Mouse (Mus musculus): ENCODE results near the gene Ung. TPM values are rescaled to one million over a fixed set of nuclear protein-coding genes. Genes with fewer than 3 reads are reported as not detected.

The Ung gene
- total RNA-seq, 2 experiments from 2014 or later: 2.0 to 3.6 TPM

DNA sequence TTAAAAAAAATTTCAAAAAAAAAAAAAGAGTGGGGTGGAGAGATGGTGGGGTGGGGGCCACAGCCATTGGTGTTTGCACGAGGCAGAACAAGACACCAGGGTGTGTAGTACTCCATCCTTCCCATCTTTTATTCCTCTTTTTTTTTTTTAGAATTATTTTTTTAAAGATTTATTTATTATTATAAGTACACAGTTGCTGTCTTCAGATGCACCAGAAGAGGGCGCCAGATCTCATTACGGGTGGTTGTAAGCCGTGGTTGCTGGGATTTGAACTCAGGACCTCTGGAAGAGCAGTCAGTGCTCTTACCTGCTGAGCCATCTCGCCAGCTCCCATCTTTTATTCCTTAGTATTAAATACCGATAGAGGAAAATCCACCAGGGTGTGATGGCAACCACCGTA is 43.3 kb downstream of the Ung start:
- no peak for DNase-seq

DNA sequence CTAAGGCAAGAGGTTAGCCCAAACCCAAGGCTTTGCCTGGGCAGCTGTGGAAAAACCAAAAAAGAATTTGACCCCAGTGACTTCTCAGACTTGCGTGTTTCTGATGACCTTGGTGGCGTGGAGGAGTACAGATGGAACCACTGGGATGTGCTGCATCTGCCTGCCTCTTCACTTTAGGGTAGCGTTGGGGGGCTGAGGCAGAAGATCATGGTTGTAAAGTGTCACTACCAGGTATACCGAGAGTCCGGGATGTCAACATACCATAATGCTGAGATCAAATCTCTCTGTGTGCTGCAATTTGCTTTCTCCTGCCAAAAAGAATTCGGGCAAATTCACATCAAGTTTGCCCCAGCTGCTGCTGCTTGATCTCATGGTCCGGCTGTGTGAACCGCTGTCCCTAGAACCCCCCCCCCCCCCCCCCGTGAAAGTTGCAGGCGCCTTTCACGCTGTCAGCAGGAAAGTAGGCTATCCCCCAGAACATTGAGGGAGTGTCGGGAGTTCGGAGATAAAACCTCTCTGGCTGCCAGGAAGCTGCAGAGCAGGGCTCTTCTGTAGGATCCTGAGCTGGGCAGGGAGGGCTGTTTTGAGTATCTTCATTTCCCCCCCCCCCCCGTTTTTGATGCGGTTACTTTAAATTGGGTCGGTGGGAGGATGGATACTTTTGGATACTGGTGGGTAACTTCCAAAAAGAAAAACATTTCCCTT is 43.8 kb downstream of the Ung start:
- no peak for DNase-seq

DNA sequence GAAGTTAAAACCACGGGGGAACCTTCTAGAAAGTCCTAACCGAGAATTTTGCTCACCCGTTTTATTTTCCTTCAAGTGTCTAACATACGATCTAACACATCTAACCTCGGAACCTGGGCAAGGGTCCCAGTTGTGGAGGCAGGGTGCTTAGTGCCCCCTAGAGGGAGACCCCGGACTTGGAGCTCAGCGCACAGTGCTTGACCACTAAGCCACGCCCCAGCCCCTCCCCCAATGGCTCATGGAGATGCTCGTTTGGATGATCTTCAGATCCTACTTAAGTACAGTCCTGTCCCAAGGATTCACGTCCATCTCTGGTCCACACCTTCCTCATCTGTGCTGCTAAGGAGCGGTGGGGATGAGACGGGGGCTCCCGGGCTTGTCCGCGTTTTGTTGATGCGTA is 44.5 kb downstream of the Ung start:
- no peak for DNase-seq

DNA sequence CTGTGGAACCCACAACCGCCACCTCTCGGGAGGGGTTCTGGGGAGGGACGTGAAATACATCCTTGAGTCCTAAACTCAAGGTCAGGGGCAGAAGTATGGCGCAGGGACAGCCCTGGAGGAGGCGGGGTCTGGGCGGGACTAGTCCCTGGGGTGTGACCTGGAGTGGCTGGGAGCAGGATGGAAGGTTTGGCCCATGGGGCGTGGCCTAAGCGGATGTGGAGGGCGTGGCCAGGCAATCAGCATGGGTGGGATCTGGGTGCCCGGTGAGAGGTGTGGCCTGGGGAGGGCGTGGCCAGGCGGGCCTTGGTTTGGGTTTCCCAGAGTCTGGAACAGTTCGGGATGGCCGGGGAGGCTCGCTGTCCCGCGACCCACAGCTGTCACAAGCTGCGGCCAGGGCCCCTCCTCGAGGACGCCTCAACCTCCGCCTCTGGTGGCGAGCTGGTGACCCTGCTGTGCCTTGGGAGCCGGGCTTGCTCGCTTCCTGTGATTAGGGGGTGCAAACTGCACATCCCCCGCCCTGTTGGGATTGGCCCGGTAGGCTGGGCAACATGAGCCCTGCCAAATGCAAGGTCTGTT is 45.5 kb downstream of the Ung start:
- peak; percentile 62 to 75 for DNase-seq

DNA sequence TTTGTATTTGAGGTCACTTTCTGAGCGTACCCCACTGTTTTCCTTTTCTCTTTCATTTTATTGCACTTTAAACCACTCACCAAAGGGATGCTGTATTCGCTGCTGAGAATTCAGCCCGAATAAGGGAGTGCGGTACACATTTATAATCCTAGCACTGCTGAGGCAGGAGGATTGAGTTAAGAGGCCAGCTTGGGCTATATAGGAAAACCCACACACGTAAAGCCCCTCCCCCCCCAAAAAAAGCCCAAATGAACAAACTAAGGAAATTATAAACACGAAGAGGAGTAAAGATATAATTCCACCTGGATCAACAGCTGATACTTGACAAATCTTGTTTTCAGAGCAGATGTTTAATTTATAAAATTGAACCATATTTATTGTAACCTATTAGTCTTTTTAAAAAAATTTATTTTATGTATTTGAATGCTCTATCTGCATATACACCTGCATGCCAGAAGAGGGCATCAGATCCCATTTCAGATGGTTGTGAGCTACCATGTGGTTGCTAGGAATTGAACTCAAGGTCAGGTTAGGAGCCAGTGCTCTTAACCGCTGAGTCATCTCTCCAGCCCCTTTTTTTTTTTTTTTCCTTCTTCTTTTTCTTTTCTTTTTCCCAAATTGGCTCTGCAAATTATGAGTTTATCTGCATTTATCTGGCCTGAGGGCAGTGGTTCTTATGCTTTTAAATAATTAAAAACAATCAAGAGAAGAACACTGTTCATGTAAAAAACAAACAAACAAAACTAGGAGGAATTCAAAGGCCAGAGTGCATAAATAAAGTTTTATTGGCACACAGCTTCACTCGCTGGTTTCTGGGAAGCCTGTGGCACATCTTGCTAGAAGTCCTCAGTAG is 46.6 kb downstream of the Ung start:
- no peak for DNase-seq

DNA sequence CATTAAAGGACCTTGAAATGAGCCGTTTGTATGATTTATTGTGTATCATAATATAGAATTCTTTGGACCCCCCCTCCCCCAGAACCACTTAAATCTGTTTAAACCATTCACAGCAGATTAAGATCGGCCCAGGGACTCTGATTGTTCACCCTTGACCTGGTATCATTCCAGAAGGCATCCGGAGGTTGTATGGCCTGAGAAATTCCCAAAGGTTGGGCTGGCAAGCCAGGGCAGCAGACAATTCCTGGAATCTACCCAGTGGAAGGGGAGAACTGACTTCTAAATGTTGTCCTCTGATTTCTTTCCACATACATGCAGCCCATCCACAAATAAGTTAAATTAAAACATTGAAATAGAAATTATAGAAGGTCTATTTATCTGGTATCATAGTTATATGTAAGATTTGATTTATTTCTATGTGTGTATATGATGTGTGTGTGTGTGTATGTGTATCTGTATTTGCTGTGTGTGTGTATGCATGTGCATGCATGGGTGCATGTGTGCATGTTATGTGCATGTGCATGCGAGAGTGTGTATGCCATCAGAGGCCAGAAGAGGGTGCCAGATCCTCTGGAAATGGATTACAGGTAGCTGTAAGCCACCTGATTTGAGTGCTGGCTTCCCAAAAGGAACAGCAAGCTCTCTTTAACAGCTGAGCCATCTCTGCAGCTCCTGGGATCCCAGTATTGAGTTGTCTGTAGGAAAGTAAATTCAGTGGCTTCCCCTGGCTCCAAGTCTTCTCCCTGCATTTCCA is 48.0 kb downstream of the Ung start:
- no peak for DNase-seq

DNA sequence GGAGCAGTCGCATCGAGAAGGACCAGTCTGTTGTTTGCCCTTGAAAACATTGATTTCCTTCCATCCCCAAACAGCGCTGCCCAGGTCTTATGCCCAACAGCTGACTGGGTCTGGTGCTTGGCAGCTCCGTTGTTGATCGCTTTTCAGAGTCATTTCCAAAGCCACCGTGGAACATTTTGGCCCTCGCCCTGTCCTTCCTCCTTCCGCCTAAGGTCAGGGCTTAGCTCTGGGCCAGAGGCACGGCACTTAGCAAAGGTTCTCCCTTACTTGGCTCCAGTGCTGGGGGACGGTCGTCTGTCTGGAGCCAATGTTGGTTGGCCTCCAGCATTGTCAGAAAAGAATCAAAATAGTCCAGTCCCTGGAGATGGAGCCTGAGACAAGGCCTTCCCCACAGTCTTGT is 49.4 kb downstream of the Ung start:
- no peak for DNase-seq

DNA sequence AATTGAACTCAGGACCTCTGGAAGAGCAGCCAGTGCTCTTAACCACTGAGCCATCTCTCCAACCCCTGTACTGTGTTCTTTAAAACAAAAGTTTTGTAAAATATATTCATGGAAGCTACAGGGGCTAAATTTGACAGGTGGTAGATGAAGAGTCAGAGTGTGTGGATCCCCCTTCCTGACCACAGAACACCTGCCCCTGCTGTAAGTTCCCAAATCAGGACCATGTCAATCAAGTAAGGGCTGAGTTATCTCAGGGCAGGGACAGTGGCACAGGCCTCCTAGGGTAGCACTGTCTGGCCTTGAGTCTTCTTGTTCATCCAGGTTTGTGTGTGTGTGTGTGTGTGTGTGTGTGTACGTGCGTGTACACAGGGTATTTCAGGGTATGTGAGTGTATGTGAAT is 53.3 kb downstream of the Ung start:
- no peak for DNase-seq

DNA sequence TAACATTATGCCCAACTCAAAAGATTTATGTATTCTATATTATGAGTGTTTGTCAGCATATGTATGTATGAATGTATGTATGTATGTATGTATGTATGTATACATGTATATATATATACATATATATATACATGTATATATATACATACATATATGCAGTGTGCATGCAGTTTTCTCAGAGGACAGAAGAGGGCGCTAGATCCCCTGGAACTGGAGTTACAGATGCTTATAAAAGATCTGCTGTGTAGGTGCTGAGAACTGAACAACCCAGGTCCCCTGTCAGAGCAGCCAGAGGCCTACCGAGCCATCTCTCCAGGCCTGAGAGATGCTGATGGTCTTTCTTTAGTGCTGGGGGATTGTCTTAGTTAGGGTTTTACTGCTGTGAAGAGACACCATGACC is 56.9 kb downstream of the Ung start:
- no peak for DNase-seq

Other genes starting within 250 kb of the Ung start
- gene Coro1c, start 221.6 kb upstream of the Ung start, total RNA-seq (2021): 10 to 100 TPM; 86.9 to 99.4 TPM
- 10 to 100 TPM; 27.9 to 30.9 TPM for gene Ssh1, start 136.5 kb upstream of the Ung start, total RNA-seq (2021)
- under 1 TPM; 0.22 to 0.28 TPM for gene Dao, start 126.7 kb upstream of the Ung start, total RNA-seq (2021)
- gene Usp30, start 64.9 kb upstream of the Ung start, total RNA-seq (2021): 10 to 100 TPM; 37.8 to 39.3 TPM
- 100 to 1,000 TPM; 170 to 175 TPM for gene Svop, start 38.8 kb upstream of the Ung start, total RNA-seq (2021)
- 1 to 10 TPM; 5.8 to 5.9 TPM for gene Alkbh2, start 2.2 kb upstream of the Ung start, total RNA-seq (2021)
- 1 to 10 TPM; 4.8 to 6.5 TPM for gene Acacb, start 16.1 kb downstream of the Ung start, total RNA-seq (2021)
- not detected for gene Foxn4, start 143.4 kb downstream of the Ung start, total RNA-seq (2021)
- 1 to 10 TPM; 2.0 to 3.0 TPM for gene Myo1h, start 158.8 kb downstream of the Ung start, total RNA-seq (2021)

Measured in layer of hippocampus, postnatal 36 days (tissue).